Mouse (Mus musculus) myocyte (in vitro differentiated cells): ENCODE measurements around the gene Btnl2.

Experiments used
- CEBPB ChIP-seq: IDR thresholded peaks from 2 replicates; pipeline ENCODE4 v1.6.1; 2011; ENCODE audit warnings: mild to moderate bottlenecking, moderate library complexity; ENCODE audit not compliant: poor library complexity, insufficient read depth, severe bottlenecking
- MYOG ChIP-seq, 3 experiments: IDR thresholded peaks; one replicate each; pipeline ENCODE4 v1.6.1; 2011; ENCODE audit warnings: control low read depth in 2 of 3, low read depth in 2 of 3, mild to moderate bottlenecking in 2 of 3; ENCODE audit not compliant: insufficient read length in 2 of 3, control insufficient read depth in 1 of 3, insufficient read depth in 1 of 3
- POLR2A ChIP-seq: IDR thresholded peaks from one replicate; pipeline ENCODE4 v1.6.1; 2011; ENCODE audit warnings: low read depth, mild to moderate bottlenecking, control low read depth, moderate library complexity; ENCODE audit not compliant: insufficient read length
- TCF12 ChIP-seq: IDR thresholded peaks from one replicate; pipeline ENCODE4 v1.6.1; 2011; ENCODE audit warnings: mild to moderate bottlenecking, control low read depth; ENCODE audit not compliant: poor library complexity, insufficient read depth, severe bottlenecking

DNA sequence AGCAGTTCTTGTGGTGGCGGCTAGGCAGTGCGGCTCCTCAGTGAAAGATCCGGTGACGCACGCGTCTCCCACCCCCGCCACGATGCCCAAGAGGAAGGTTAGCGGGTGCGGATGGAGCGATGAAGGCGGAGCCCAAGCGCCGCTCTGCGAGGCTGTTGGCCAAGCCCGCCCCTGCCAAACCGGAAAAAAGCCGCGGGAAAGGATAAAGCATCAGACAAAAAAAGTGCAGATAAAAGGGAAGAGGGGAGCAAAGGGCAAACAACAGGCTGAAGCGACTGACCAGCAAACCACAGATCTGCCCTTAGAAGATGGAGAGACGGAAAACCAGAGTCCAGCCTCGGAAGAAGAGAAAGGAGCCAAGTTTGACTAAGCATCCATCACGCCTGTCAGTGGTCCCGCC, 37.7 kb downstream of the Btnl2 start:
- no peak for TF ChIP-seq POLR2A
- no peak for TF ChIP-seq MYOG (IDR thresholded peaks at IDR 0.05; ENCODE audit: control insufficient read depth in 1 of 3, insufficient read depth in 1 of 3, insufficient read length in 2 of 3, low read depth in 2 of 3)
- no peak for TF ChIP-seq CEBPB
- no peak for TF ChIP-seq TCF12
